Mouse (Mus musculus): ENCODE measurements around the gene Cfl2. TPM values are rescaled to one million over a fixed set of nuclear protein-coding genes. Genes with fewer than 3 reads are reported as not detected.

Cfl2 gene
- polyA plus RNA-seq, 1 experiment from 2014 or later = 299 TPM

- Histone ChIP-seq H3K27me3 (ENCODE audit: insufficient read depth, poor library complexity, severe bottlenecking) (no peaks in the 10 kb centered on the region), H3K36me3 (no peaks in the 10 kb centered on the region), H3K4me1 (peaks cover 18% of the 10 kb centered on the region), H3K9me3 (no peaks in the 10 kb centered on the region), H3K27ac (no peak overlapping the region), H3K4me3 (no peak overlapping the region)
- 62% methylated on average over 2 of the region's 2 CpGs for WGBS
- DNase-seq (ENCODE audit: low spot score) = no peak
These were observed 42.0 kb downstream of the Cfl2 start for GRCm38 (mm10) chr12:54820684-54821161.

GRCm38 (mm10) chr12:54819181-54819935, 43.3 kb downstream of the Cfl2 start:
- no peaks in the 10 kb centered on the region for H3K9me3 ChIP-seq
- peaks cover 18% of the 10 kb centered on the region for H3K4me1 ChIP-seq
- no peak for DNase-seq (ENCODE audit: low spot score)
- no peaks in the 10 kb centered on the region for H3K27me3 ChIP-seq (ENCODE audit: insufficient read depth, poor library complexity, severe bottlenecking)
- H3K4me3 ChIP-seq = no peak overlapping the region
- WGBS = 38% methylated on average over 6 of the region's 6 CpGs
- no peaks in the 10 kb centered on the region for H3K36me3 ChIP-seq
- H3K27ac ChIP-seq = no peak overlapping the region

GRCm38 (mm10) chr12:54810142-54810541, 52.5 kb downstream of the Cfl2 start:
- Histone ChIP-seq H3K27ac (no peak overlapping the region), H3K9me3 (no peaks in the 10 kb centered on the region), H3K4me3 (no peak overlapping the region), H3K27me3 (ENCODE audit: insufficient read depth, poor library complexity, severe bottlenecking) (no peaks in the 10 kb centered on the region), H3K4me1 (no peaks in the 10 kb centered on the region), H3K36me3 (no peaks in the 10 kb centered on the region)
- DNase-seq (ENCODE audit: low spot score) = no peak
- 76% methylated on average over 2 of the region's 2 CpGs for WGBS

Other genes starting within 250 kb of the Cfl2 start
- gene Sptssa, start 206.3 kb downstream of the Cfl2 start, polyA plus RNA-seq (2016; fragmentation: Nextera tagmentation; extraction: Ambion mirVana) = 121 and 126 TPM in 2 replicates
- 44.7 and 52.1 TPM in 2 replicates for gene Eapp, start 167.0 kb downstream of the Cfl2 start, polyA plus RNA-seq (2016; fragmentation: Nextera tagmentation; extraction: Ambion mirVana)
- 123 and 162 TPM in 2 replicates for gene Snx6, start 67.2 kb downstream of the Cfl2 start, polyA plus RNA-seq (2016; fragmentation: Nextera tagmentation; extraction: Ambion mirVana)
- gene Gm20403, start 123.7 kb upstream of the Cfl2 start, polyA plus RNA-seq (2016; fragmentation: Nextera tagmentation; extraction: Ambion mirVana) = not detected in 2 replicates
- gene Baz1a, start 151.5 kb upstream of the Cfl2 start, polyA plus RNA-seq (2016; fragmentation: Nextera tagmentation; extraction: Ambion mirVana) = 15.1 and 24.7 TPM in 2 replicates
- 30.8 and 39.8 TPM in 2 replicates for gene 2700097O09Rik, start 217.2 kb upstream of the Cfl2 start, polyA plus RNA-seq (2016; fragmentation: Nextera tagmentation; extraction: Ambion mirVana)
- gene Srp54a, start 217.4 kb upstream of the Cfl2 start, polyA plus RNA-seq (2016; fragmentation: Nextera tagmentation; extraction: Ambion mirVana) = 152 and 156 TPM in 2 replicates